Comparison of ENCODE assay signal across 9 mouse cellular contexts in the genomic region with DNA sequence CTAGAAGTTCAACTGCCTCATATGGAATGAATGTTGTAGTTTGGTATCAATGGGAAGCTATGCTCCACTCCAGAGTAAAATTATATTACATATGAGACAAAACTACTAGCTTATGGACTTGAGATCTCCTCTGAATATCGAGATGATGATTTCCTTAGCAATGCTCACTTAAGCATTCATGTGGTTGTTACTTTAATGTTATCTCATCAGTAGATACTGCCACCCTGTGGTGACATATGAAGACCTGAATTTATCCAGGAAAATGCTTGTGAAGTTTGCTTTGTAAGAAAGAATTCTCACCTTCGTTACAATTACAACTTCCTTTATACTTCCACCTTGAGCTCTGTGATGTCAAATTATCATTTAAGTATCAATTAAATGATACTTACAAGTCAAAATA.
A peak's percentile ranks its signal among the peaks of the same experiment; 100 is the strongest.
DNase-seq lines count a peak whose midpoint lies in the region; ATAC-seq and TF ChIP-seq lines count a peak whose summit lies in the region.
"Had no signal": no experiment of that assay in that cellular context is flagged by ENCODE, and none has a peak within 500 bp of the region (broad histone marks: within the 10 kb centered on the region; RNA-seq: fewer than 3 reads in every experiment).

No protein-coding gene starts in this region.

- no peak overlapping the region for H3K9ac ChIP-seq in forebrain, postnatal 0 days
- H3K9ac ChIP-seq in forebrain, embryonic 11.5 days (ENCODE audit: low read length): no peak overlapping the region
- H3K9ac ChIP-seq: embryonic facial prominence, embryonic 15.5 days had no signal

- no peaks in the 10 kb centered on the region for H3K27me3 ChIP-seq in forebrain, postnatal 0 days (ENCODE audit: insufficient read depth, low read length)
- no peaks in the 10 kb centered on the region for H3K27me3 ChIP-seq in forebrain, embryonic 11.5 days (ENCODE audit: control insufficient read depth, insufficient read depth, low read length)
- H3K27me3 ChIP-seq: embryonic facial prominence, embryonic 15.5 days had no signal

- peak; percentile 82 for DNase-seq in forebrain, postnatal 0 days
- no peak for DNase-seq in forebrain, embryonic 11.5 days (ENCODE audit: low spot score)
- DNase-seq in lung, adult 2 months: no peak
- DNase-seq in lung, postnatal 4 days: no peak
- peak; percentile 39 for DNase-seq in embryo, embryonic 11.5 days (ENCODE audit: low read depth, low spot score)
- DNase-seq in retina, embryonic 14.5 days (ENCODE audit: low spot score): peak; percentile 81
- DNase-seq in ovary, postnatal 36 days (ENCODE audit: low spot score): no peak

- no peaks in the 10 kb centered on the region for H3K36me3 ChIP-seq in forebrain, postnatal 0 days (ENCODE audit: insufficient read depth)
- H3K36me3 ChIP-seq in forebrain, embryonic 11.5 days (ENCODE audit: control insufficient read depth, insufficient read depth, low read length): no peaks in the 10 kb centered on the region
- H3K36me3 ChIP-seq: embryonic facial prominence, embryonic 15.5 days had no signal

- WGBS in forebrain, postnatal 0 days: 7% methylated on average over 2 of the region's 2 CpGs
- 32% methylated on average over 2 of the region's 2 CpGs for WGBS in forebrain, embryonic 11.5 days
- WGBS in lung, adult 2 months: 5% methylated on average over 2 of the region's 2 CpGs

- H3K4me3 ChIP-seq in forebrain, postnatal 0 days (ENCODE audit: low read depth, low read length): no peak overlapping the region
- no peak overlapping the region for H3K4me3 ChIP-seq in forebrain, embryonic 11.5 days (ENCODE audit: low read depth, low read length)
- no peak overlapping the region for H3K4me3 ChIP-seq in lung, adult 2 months (replicated peaks; ENCODE audit: extremely low read depth, low read depth, low read length)
- H3K4me3 ChIP-seq: embryonic facial prominence, embryonic 15.5 days had no signal

- H3K4me2 ChIP-seq in forebrain, postnatal 0 days (ENCODE audit: low read depth): no peak overlapping the region
- H3K4me2 ChIP-seq in forebrain, embryonic 11.5 days (ENCODE audit: low read depth, low read length, severe bottlenecking): no peak overlapping the region
- H3K4me2 ChIP-seq: embryonic facial prominence, embryonic 15.5 days had no signal

- TF ChIP-seq POLR2A in lung, adult 2 months (IDR thresholded peaks at IDR 0.05; ENCODE audit: borderline replicate concordance, extremely low read depth, low read depth, low read length): no peak

- H3K4me1 ChIP-seq in forebrain, postnatal 0 days (ENCODE audit: insufficient read depth): no peaks in the 10 kb centered on the region
- no peaks in the 10 kb centered on the region for H3K4me1 ChIP-seq in forebrain, embryonic 11.5 days (replicated peaks; ENCODE audit: control insufficient read depth, insufficient read depth, low read length)
- H3K4me1 ChIP-seq in lung, adult 2 months (ENCODE audit: control insufficient read depth, insufficient read depth, low read length): peaks cover 2% of the 10 kb centered on the region
- H3K4me1 ChIP-seq: embryonic facial prominence, embryonic 15.5 days had no signal

- no peak overlapping the region for H3K27ac ChIP-seq in forebrain, postnatal 0 days (ENCODE audit: low read depth, low read length)
- H3K27ac ChIP-seq in forebrain, embryonic 11.5 days (ENCODE audit: low read depth, low read length): no peak overlapping the region
- H3K27ac ChIP-seq: embryonic facial prominence, embryonic 15.5 days had no signal

- TF ChIP-seq CTCF in forebrain, postnatal 0 days (IDR thresholded peaks at IDR 0.05; ENCODE audit: low read depth): peak; percentile 84
- TF ChIP-seq CTCF in lung, adult 2 months (IDR thresholded peaks at IDR 0.05; ENCODE audit: insufficient read depth, low read length): peak; percentile 25; the same call in 1 of the 2 replicates

- no peak; the same call in 1 of the 2 replicates for ATAC-seq in forebrain, postnatal 0 days
- no peak for ATAC-seq in forebrain, embryonic 11.5 days (replicated peaks; ENCODE audit: low FRiP score)
- ATAC-seq in erythroblast, adult 5-6 weeks (replicated peaks; ENCODE audit: low FRiP score, poor library complexity, severe bottlenecking): no peak

- no peaks in the 10 kb centered on the region for H3K9me3 ChIP-seq in forebrain, postnatal 0 days (ENCODE audit: low read length)
- no peaks in the 10 kb centered on the region for H3K9me3 ChIP-seq in forebrain, embryonic 11.5 days (ENCODE audit: control insufficient read depth, low read length)
- H3K9me3 ChIP-seq: embryonic facial prominence, embryonic 15.5 days had no signal

Comparison
In these comparisons a context has a peak if more than half of its experiments do, and no peak if none do; other contexts are left out.
1. DNase-seq: peak in forebrain, postnatal 0 days (single experiment), embryo, embryonic 11.5 days (single experiment) and retina, embryonic 14.5 days (single experiment); none in forebrain, embryonic 11.5 days (single experiment), lung, adult 2 months (single experiment), lung, postnatal 4 days (0 of 2) and ovary, postnatal 36 days (single experiment).